Mouse (Mus musculus) stomach, embryonic 14.5 days (tissue): ENCODE measurements around the gene Clstn2. TPM values are rescaled to one million over a fixed set of nuclear protein-coding genes. Genes with fewer than 3 reads are reported as not detected.

Experiments used
- ATAC-seq: fragments of 200-750 bp; cut with Nextera tagmentation; 2 replicates; pipeline ENCODE4 v1.8.0; 2017; ENCODE audit warnings: low read depth, moderate TSS enrichment; ENCODE audit not compliant: insufficient number of reproducible peaks, insufficient read depth, low FRiP score
- H3K27ac ChIP-seq: fragments of 300-500 bp; sonication (generic); 2 replicates; pipeline ENCODE4 v1.5.1; 2014; ENCODE audit warnings: mild to moderate bottlenecking, low read length, moderate library complexity, mixed read lengths
- H3K27me3 ChIP-seq: fragments of 300-500 bp; sonication (generic); 2 replicates; pipeline ENCODE4 v1.6.1; 2014; ENCODE audit warnings: low read length, control low read depth, mixed read lengths; ENCODE audit not compliant: control insufficient read depth, insufficient read depth
- H3K36me3 ChIP-seq: fragments of 300-500 bp; sonication (generic); 2 replicates; pipeline ENCODE4 v1.6.1; 2014; ENCODE audit warnings: mild to moderate bottlenecking, control low read depth, low read length, moderate library complexity, mixed read lengths; ENCODE audit not compliant: control insufficient read depth, insufficient read depth
- H3K4me1 ChIP-seq: fragments of 300-500 bp; sonication (generic); 2 replicates; pipeline ENCODE4 v1.6.1; 2014; ENCODE audit warnings: low read length, control low read depth, mixed read lengths; ENCODE audit not compliant: control insufficient read depth, insufficient read depth
- H3K4me2 ChIP-seq: fragments of 300-500 bp; sonication (generic); replicated peaks from 2 replicates; pipeline ENCODE4 v1.6.1; 2014; ENCODE audit warnings: low read depth, low read length, control low read depth
- H3K4me3 ChIP-seq: fragments of 300-500 bp; sonication (generic); 2 replicates; pipeline ENCODE4 v1.5.1; 2014; ENCODE audit warnings: low read depth, low read length, control low read depth
- H3K9ac ChIP-seq: fragments of 300-500 bp; sonication (generic); replicated peaks from 2 replicates; pipeline ENCODE4 v1.6.1; 2014; ENCODE audit warnings: low read depth, mild to moderate bottlenecking, control low read depth, low read length, moderate library complexity, mixed read lengths
- H3K9me3 ChIP-seq: fragments of 300-500 bp; sonication (generic); 2 replicates; pipeline ENCODE4 v1.6.1; 2016; ENCODE audit warnings: low read depth, low read length, control low read depth; ENCODE audit not compliant: control insufficient read depth
- WGBS: fragments of 180-500 bp; shearing (Covaris S2); extraction: QIAGEN DNeasy Blood & Tissue Kit; methylation state at CpG from one replicate; pipeline ENCODE4 v1.1.7; 2014; 5-methylcytosine and 5-hydroxymethylcytosine counted together
- polyA plus RNA-seq: library from polyadenylated mRNA; unstranded; fragments of >200 nt; fragmentation: Nextera tagmentation; extraction: Ambion mirVana; gene quantifications from 2 replicates; pipeline ENCODE4 v1.2.1, GENCODE M21; 2014

Clstn2 gene
- polyA plus RNA-seq, 1 experiment from 2014 or later, result 2.0 TPM

GRCm38 (mm10) chr9:97460452-97460851, 572.5 kb downstream of the Clstn2 start:
- no peaks in the 10 kb centered on the region for H3K27me3 ChIP-seq
- H3K4me1 ChIP-seq, result no peaks in the 10 kb centered on the region
- no peak overlapping the region for H3K4me3 ChIP-seq
- H3K36me3 ChIP-seq, result no peaks in the 10 kb centered on the region
- ATAC-seq, result no peak
- WGBS, result 74% methylated on average over 6 of the region's 6 CpGs
- H3K9ac ChIP-seq, result no peak overlapping the region
- no peak overlapping the region for H3K27ac ChIP-seq
- H3K9me3 ChIP-seq, result no peaks in the 10 kb centered on the region
- H3K4me2 ChIP-seq, result no peak overlapping the region

DNA sequence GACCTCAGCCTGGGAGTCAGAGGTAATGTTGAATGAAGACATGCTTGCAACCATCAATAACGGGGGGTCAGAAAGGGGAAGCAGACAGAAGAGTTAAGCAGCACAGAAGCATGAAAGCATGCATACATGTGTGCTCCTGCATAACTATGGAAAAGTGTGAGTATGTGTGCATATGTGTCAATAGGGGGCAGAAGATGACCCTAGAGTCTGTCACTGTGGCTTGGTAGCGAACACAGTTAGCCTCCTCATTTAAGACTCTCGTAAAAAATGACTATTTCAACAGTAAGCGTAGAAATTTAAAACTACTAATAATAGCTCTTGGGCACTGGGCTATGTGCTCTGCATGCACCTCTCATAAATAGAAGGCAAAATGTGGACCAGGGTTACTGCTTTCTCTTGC, 573.2 kb downstream of the Clstn2 start:
- H3K4me2 ChIP-seq, result no peak overlapping the region
- H3K27ac ChIP-seq, result no peak overlapping the region
- WGBS, result 68% methylated on average over 4 of the region's 4 CpGs
- H3K9me3 ChIP-seq, result no peaks in the 10 kb centered on the region
- H3K4me3 ChIP-seq, result no peak overlapping the region
- H3K36me3 ChIP-seq, result no peaks in the 10 kb centered on the region
- ATAC-seq, result no peak
- no peaks in the 10 kb centered on the region for H3K27me3 ChIP-seq
- no peaks in the 10 kb centered on the region for H3K4me1 ChIP-seq
- H3K9ac ChIP-seq, result no peak overlapping the region

DNA sequence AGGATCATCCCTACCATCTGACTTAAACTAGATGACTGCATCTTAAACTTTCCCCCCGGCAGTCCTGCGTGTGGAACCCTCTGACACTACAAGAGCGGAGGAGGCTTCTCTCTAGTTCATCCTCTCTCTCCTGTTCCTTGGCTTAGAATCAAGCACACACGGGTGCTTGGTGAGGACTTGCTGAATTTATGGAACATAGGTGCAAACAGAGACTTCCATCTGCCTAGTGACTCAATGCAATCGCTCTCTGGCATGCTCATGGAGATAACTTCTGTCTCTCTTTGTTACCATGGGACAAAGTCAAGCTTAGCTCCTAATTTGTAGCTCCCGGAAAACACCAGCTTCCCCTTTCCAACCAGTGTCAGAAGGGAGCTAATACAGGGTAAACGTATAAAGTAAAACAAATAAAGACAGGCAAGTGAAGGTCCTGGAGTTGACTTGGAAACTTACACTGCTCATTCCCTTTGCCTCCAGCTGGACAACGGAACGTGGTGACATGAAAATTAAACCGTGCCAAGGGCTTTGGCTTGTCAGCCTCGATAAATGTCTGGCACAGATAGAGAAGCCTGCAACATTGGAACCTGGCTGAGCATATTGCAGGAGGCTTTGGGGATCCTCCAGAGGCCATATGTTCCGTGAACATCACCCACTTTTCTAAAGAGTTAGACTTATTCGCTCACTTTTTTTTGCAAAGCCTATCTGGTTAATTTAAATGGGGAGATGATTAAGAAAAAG, 583.5 kb downstream of the Clstn2 start:
- 64% methylated on average over 13 of the region's 13 CpGs for WGBS
- H3K36me3 ChIP-seq, result no peaks in the 10 kb centered on the region
- H3K27me3 ChIP-seq, result no peaks in the 10 kb centered on the region
- H3K4me1 ChIP-seq, result no peaks in the 10 kb centered on the region
- no peak overlapping the region for H3K9ac ChIP-seq
- H3K4me2 ChIP-seq, result no peak overlapping the region
- no peak for ATAC-seq
- no peaks in the 10 kb centered on the region for H3K9me3 ChIP-seq
- no peak overlapping the region for H3K4me3 ChIP-seq
- H3K27ac ChIP-seq, result no peak overlapping the region

DNA sequence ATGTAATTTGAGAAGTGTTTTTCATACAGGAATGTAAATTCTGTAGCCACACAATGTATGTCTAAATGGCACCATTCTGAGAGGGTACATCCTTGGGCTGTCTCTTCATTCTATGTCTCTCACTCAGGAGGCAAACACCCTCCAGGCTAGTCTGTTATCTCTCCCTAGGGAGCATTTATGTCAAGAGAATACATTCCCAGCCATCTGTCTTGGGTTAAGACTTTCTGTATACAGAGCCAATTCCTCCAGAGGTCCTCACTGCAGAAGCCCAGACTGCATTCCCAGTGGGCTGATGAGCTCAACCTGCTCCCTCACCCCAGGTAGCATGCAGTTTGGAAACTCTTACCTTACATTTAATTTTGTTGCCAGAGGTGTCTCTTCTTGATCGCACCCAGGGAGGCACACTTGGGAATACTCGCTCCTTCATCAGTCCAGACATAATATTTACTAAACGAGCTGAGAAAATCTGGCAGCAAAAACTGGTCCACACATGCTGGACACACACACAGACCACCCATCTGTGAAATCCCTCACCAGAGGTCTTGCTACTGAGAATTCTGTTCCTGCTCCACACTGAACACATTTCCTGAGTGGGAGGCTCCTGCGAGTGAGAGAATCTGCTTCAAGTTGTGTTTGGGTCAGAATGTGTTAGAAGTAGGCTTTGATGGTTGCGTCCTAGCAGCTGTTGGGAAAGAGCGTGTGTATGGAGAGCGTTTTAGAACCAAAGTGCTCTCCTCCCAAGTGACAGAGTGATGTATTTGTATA, 592.9 kb downstream of the Clstn2 start:
- H3K27me3 ChIP-seq, result no peaks in the 10 kb centered on the region
- H3K4me3 ChIP-seq, result no peak overlapping the region
- H3K9ac ChIP-seq, result no peak overlapping the region
- WGBS, result 46% methylated on average over 7 of the region's 7 CpGs
- no peak overlapping the region for H3K4me2 ChIP-seq
- H3K4me1 ChIP-seq, result no peaks in the 10 kb centered on the region
- H3K36me3 ChIP-seq, result no peaks in the 10 kb centered on the region
- no peak overlapping the region for H3K27ac ChIP-seq
- ATAC-seq, result no peak
- no peaks in the 10 kb centered on the region for H3K9me3 ChIP-seq

DNA sequence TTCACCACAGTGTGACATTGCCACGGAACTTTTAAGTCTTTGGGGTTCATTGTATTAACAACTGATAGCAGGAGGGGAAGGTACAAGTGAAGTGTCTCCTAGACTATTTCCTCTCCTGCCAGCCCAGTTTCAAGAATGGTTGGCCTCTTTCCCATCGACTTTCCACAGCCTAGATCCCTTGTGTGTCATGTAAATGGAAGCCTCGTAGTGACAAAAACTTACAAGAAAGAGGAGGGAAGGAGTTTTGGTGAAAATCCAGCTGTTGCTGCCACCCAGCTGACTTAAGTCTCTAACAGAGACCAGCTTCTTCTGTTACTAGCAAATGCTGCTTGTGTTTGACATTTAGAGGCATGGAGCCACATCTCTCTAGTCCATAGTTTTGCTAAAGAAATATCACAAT, 598.3 kb downstream of the Clstn2 start:
- no peak overlapping the region for H3K9ac ChIP-seq
- no peaks in the 10 kb centered on the region for H3K27me3 ChIP-seq
- no peaks in the 10 kb centered on the region for H3K36me3 ChIP-seq
- ATAC-seq, result no peak
- no peaks in the 10 kb centered on the region for H3K9me3 ChIP-seq
- no peak overlapping the region for H3K4me3 ChIP-seq
- 58% methylated on average over 3 of the region's 3 CpGs for WGBS
- no peaks in the 10 kb centered on the region for H3K4me1 ChIP-seq
- H3K4me2 ChIP-seq, result no peak overlapping the region
- no peak overlapping the region for H3K27ac ChIP-seq

DNA sequence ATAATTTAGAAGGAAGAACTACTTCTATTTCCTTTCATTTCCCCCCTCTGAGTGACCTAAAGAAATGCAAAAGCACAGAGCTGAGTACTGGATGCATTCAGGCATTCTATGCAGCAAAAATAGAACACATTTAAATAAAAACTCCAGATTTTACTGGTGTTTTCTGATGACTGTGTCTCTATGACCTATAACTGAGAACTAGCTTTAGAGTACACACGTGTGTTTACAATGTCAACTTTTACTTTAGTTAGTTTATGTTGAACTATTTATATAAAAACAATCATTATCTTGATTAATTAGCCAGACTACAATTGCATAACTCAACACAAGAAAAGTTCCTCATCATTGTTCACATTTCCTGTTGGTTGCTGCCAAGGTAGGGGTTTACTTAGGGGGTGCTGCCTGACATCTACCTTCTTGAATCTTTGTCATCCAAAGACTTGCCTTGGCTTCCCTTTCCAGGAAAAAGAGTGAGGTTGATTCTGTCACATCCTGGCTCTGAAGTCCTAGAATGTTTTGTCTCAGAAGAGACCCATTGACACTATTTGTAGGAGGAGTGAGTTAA, 603.0 kb downstream of the Clstn2 start:
- 72% methylated on average over 1 of the region's 1 CpGs for WGBS
- Histone ChIP-seq H3K36me3 (no peaks in the 10 kb centered on the region), H3K9me3 (no peaks in the 10 kb centered on the region), H3K4me3 (no peak overlapping the region), H3K27ac (no peak overlapping the region), H3K4me2 (no peak overlapping the region), H3K27me3 (no peaks in the 10 kb centered on the region), H3K9ac (no peak overlapping the region), H3K4me1 (no peaks in the 10 kb centered on the region)
- no peak for ATAC-seq

DNA sequence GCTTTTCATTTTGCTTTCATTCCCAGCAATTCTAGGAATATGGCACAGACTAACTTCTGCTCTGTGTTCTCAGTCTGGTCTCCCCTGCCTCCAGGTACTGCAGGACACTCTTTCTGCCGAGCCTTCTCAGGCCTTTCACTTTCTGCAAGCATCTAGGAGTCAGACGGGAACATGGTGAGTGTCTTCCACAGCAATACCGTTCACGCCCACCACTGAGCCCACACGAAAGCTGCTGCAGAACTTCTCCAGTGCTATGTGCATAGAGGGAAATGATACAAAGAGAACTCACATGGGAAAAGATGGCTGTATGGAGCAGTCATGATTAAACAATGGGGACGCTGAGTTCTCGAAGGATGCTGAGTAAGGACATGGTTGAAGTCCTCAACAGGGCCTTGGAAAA, 604.9 kb downstream of the Clstn2 start:
- no peak overlapping the region for H3K27ac ChIP-seq
- no peak for ATAC-seq
- WGBS, result 83% methylated on average over 7 of the region's 7 CpGs

DNA sequence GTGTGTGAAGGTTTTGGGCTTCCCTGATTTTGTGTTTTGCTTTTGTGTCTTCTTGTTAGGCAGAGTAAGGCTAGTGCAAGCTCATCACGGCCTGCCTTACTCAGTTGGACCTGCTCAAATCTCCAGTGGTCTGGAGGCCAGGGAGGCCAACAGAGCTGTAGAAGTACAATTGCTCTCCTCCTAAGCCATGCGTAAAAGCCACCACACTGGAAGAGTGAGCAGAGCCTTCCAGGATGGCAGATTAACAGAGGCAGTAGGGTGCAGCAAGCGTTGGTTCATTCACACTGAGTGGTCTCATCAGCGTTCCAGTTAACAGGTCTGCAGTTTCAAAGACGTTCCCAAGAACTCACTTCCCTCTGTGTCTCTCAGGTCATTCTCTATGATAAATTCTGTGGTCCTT, 612.1 kb downstream of the Clstn2 start:
- Histone ChIP-seq H3K4me3 (no peak overlapping the region), H3K36me3 (no peaks in the 10 kb centered on the region), H3K9me3 (no peaks in the 10 kb centered on the region), H3K27ac (no peak overlapping the region), H3K4me2 (no peak overlapping the region), H3K4me1 (no peaks in the 10 kb centered on the region), H3K27me3 (no peaks in the 10 kb centered on the region), H3K9ac (no peak overlapping the region)
- 60% methylated on average over 5 of the region's 5 CpGs for WGBS
- ATAC-seq, result no peak

More for the DNA sequence above, 604.9 kb downstream of the Clstn2 start:
- H3K9me3 ChIP-seq, result no peaks in the 10 kb centered on the region
- no peaks in the 10 kb centered on the region for H3K36me3 ChIP-seq
- no peak overlapping the region for H3K4me3 ChIP-seq
- H3K4me2 ChIP-seq, result no peak overlapping the region
- H3K27me3 ChIP-seq, result no peaks in the 10 kb centered on the region
- H3K4me1 ChIP-seq, result no peaks in the 10 kb centered on the region
- no peak overlapping the region for H3K9ac ChIP-seq
